Mouse (Mus musculus) 3134 (cell line): Measurements from ENCODE around the gene Stk35.
"Not testable (repeated sequence)": the region's sequence is repeated elsewhere in the genome, so short reads cannot be mapped to it uniquely, and the experiment has no call there.

Experiments
- DNase-seq: peaks from one replicate; pipeline ENCODE4 v3.0.0-alpha.2; 2011; ENCODE audit warnings: low spot score; ENCODE audit not compliant: insufficient read length; ENCODE audit errors: extremely low read depth

The Stk35 gene

DNA sequence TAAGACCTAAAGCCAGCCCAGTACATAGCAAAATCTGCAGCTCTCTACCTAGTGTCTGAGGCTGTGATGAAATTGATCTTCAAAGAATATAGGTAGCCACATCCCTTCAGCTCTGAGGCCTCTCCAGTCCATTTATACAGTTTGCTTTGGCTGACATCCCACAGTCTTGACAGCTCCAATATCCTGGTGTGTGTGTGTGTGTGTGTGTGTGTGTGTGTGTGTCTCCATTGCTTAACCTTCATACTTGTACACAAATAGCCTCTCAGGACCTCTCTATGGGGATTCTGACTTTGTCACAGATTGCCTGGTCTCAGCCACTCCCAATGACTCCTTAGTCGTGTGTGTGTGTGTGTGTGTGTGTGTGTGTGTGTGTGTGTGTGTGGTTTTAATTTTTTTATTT is 33.9 kb downstream of the Stk35 start:
- DNase-seq, result no peak

DNA sequence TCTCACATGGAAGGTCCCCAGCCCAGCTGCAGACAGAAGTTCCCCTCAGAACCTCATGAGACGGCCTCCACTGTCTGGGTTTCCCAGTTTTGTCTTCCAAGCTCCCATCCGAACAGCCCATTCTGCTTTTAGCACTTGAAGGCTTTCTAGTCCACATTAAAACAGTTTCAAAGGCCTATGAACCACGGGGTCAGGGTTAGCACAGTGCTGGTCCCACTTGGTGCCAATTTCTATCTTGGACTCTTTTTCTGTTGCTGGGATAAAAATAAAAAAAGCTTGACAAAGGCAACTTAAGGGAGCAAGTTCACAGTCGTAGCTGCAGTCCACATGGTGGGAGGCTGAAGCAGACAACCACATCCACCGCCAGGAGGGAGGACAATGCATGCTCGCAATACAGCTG is 34.6 kb downstream of the Stk35 start:
- DNase-seq, result no peak

DNA sequence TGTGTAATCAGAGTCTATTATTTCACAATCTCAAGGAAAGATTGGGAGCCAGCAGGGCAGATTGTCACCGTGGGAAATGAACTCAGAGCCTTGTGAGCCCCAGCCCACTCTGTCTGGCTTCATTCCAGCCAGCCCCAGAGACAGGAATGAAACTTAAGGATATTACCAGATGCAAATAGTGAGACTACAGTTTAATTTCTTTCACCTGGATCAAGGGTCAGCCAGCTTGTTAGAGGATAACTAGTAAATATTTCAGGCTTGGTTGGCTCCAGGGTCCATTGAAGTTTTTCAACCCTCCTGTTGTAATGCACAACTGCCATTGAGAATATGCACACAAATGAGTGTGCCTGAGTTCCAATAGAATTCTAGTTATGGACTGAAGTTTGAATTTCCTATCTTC is 36.6 kb downstream of the Stk35 start:
- no peak for DNase-seq

DNA sequence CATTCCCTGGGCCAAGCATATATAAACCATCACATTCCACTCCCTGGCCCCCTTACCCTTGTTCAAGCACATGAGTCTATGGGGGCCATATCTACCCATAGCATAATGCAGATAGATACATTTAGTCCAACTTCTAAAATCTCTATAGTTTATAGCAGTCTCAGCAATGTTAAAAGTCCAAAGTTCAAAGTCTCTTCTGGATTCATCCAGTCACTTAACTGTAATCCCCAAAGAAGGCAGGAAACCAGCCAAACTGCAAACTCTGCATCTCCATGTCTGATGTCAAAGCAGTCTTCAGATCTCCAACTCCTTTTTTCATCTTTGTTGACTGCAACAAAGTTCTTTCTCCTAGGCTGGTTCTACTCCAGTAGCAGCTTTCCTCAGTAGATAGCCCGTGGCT is 38.0 kb downstream of the Stk35 start:
- DNase-seq, result no peak

DNA sequence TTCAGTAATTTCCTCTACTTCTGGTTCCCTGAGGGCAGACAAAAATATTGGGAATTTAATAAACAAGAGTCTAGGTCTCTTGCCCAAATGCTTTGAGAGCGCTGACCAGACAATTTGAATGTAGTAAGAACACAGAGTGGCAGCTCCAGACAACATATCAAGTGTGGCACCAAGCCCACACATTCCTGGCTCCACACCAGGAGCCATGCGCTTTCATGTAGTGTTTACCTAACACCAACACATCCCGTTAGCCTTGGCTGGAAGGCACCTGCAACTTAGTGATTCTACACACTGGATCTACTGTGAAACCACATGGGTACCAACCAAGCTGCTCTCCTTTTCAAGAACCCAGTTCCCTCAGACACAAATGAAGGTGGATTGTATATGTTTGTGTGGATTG is 45.5 kb downstream of the Stk35 start:
- DNase-seq, result no peak

DNA sequence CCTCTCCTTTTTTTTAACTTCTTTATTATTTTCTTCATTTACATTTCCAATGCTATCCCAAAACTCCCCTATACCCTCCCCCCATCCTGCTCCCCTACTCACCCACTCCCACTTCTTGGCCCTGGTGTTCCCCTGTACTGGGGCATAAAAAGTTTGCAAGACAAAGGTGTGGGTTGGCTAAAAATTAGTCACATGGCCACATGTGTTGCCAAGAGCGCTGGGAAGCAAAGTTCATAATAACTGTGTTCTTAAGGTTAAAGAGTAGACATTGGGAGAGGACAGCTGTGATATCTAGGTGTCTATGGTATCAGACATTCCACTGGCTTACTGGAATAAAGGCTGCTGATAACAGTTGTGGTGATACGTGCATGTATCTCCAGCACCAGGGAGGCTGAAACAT is 46.2 kb downstream of the Stk35 start:
- DNase-seq, result no peak

DNA sequence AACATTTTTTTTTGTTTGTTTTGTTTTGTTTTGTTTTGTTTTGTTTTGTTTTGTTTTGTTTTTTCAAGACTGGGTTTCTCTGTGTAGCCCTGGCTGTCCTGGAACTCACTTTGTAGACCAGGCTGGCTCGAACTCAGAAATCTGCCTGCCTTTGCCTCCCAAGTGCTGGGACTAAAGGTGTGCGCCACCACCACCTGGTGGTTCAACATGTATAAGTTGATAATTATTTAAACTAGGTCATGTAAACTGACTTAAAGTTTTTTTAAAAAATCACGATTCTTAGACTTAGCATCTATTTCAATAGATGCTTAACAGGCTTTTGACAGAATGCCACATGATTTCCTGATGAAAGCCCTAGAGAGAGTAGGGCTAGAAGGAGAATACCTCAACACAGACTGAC is 48.8 kb downstream of the Stk35 start:
- DNase-seq, result not testable (repeated sequence)

DNA sequence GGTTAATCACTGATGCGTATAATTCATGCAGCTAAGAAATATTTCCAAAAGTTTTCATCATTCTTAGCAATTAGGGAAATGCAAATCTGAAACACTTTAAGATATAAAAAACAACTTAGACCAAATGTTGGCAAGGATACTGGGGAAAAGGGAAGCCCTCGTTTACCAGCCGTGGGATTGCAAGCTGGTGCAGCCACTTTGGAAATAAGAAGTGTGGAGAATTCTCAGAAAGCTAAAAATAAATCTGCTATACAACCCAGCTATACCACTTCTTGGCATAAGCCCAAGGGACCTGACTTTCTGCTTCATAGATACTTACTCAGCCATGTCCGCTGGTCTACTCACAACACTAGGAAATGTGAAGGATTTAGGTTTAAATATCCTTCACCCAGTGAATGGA is 51.2 kb downstream of the Stk35 start:
- DNase-seq, result no peak

DNA sequence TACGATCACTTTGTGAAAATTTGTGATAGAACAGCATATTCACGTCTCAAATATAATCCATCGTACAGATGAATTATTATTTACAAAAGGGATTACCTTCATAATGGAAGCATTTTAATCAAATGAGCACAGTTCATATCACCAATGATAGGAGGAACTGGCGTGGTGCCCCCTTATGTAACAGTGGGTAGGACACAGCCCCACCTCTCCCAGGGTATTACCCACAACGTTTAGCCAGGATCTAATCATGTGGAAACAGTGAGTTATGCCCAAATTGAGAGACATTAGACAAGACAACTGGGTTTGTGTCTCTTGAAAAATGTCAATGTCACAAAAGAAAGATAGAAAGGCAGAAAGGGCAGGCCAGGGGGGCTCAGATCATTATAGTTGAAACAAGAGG is 62.9 kb downstream of the Stk35 start:
- no peak for DNase-seq

DNA sequence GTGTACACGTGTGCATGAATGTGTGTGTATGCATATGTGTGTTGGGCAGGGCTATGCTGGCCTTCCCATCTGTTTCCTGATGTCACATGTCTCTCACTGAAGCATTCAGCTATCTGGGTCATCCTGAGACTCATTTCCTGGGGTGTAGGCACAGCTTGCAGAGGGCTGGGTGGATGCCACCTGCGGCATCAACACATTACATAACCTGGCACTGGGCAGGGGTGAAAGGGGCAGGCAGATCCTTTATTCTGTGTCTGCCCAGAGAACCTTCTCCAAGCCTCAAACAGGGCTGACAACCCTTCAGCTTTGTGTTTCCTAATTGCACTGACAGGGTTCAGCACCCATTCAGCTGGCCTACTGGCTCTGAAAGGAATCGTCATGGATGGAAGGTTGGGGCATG is 64.6 kb downstream of the Stk35 start:
- DNase-seq, result no peak

DNA sequence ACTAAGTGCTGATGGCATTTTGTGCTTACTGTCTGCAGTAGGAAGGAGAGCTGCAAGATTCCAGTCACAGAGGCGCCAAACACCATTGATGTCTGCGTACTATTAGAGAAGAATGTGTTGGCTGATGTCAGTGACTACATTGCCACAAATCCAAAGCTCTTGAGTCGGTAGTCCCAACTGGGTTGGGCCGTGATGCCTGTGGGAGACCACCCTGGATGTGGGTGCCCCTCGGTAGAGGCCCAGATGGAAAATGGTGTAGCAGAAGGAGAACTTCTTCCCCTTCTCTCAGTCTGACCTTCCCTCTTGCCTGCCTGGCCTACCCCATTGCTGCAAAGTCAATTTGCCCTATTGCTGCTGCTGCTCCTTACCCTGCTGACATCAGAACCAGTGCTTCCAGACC is 68.8 kb downstream of the Stk35 start:
- DNase-seq, result no peak

DNA sequence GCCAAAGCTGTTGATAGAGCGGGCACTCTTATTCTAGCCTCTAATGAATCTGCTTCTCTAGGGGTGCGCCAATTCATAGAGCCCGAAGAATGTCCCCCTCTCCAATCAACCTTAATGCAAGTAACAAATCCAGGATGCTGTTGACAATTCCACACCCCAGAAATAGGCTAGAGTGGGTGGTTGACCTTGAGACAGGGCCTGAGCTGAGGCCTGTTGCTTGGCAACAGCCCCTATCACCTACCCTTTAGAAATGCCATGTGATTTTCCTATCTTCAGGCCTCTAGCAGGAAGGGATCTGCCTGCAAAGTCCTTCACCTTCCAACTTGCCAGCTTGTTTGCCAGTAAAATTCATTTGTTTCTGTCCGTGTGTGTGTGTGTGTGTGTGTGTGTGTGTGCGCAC is 70.9 kb downstream of the Stk35 start:
- no peak for DNase-seq

DNA sequence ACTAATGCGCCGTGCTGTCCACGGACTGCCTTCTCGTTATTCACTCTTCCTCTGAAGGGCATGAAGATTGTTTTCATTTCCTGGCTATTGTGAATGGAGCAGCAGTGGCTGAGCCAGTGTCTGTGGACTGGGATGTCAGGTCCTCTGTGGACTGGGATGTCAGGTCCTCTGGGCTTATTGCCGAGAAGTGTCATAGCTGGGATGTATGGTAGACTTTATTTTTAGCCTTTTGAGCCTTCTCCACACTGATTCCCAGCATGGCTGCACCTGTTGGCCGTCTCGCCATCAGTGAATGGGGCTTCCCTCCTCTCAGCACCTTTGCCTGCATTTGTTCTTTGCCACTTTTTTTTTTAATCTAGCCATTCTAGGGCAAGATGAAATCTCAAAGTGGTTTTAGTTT is 71.8 kb downstream of the Stk35 start:
- no peak for DNase-seq

DNA sequence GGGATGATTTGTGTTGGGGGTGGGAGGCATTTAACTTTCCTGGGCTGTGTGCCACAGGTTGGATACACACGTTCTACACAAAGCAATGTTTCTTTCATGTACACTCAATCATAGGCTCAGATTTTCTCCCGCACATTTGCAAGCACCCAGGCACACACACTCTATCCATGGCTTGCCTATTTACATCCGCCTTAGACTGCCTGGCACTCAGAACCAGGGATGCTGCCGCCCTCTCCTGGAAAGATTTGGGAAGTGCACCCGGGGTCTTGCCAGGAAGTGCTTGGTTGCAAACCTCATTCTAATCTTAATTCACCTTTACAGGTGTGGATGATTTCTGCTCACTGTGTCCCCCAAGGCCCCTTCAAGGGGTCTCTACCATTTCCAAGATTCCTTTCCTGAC is 73.2 kb downstream of the Stk35 start:
- DNase-seq, result peak; percentile 30

DNA sequence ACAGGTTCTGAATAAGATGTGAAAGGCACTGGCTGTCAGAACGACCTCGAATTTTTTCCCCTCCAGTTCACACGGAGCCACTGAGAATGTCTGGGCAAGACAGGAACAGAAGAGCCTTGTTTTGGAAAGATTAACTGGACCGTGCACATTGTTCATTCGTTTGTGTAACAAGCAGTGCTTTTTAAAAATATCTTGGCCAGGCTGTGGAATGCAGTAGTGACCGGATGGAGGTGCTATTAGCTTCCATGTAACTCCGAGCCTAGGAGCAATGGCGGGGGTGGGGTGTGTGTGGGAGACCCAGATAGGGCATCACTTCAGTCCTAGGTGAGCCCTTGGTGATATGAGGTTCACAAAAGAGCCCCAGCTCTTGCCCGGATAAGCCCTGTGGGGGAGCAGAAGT is 73.8 kb downstream of the Stk35 start:
- no peak for DNase-seq

DNA sequence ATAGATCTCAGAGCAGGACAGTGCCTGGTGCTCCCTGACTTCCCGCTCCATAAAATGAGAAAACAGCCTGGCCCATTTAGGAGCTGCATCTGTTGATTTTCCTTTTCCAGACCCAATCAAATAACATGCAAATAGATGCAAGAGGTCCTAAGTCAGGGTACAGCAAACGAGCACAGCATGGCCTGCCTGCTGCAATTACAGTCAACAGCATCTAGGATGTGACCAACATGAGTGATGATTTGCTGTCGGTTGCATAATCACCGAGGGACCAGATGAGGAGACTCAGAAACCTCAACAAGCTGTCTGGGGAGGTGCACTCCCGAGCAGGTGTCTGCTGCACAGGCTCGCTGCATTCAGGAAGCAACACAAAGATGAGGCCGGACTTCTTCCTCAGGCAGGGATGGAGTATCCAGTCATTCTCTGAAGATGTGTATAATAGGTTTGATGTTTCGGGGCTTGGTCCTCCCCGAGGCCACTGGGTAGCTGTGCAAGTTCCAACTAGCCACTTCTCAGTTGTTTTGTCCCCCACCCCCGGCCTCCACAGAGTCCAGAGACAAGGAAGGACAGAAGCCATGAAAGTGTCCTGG is 74.3 kb downstream of the Stk35 start:
- DNase-seq, result no peak

DNA sequence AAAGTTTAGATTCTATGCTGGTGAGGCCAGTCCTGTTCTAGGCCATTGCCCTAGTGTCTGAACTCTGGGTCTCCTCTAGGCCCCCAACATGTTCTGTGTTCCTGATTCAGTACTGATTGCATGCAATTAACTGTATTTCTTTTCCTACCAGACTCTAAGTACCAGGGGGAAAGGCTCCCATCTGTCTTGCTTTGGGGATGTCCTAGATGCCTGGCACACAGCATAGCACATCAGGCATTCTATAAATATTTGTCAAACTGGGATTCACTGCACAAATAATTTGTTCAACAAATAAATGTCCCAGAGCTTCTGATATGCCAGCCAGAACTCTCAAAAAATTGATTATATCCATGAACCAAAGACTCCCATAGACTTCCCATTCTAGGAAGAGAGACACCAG is 76.6 kb downstream of the Stk35 start:
- DNase-seq, result no peak

DNA sequence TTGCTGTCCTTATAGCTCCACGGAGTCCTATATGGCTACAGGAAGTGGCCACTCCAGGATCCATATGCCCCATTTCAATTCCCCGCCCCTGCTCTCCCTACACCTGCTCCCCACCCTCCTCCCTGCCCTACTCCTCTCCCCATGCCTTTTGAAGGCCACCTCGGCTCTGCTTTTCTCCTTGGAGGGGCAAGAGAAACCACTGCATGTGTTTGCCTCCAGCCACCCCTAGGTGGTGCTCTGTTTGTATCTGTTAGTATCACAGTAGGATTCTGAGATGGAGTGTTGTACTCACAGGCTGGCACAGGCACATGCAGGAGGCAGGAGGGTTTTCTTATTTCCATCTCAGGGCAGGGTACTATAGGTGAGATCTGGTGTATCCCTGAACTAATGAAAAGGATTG is 79.5 kb downstream of the Stk35 start:
- no peak for DNase-seq

DNA sequence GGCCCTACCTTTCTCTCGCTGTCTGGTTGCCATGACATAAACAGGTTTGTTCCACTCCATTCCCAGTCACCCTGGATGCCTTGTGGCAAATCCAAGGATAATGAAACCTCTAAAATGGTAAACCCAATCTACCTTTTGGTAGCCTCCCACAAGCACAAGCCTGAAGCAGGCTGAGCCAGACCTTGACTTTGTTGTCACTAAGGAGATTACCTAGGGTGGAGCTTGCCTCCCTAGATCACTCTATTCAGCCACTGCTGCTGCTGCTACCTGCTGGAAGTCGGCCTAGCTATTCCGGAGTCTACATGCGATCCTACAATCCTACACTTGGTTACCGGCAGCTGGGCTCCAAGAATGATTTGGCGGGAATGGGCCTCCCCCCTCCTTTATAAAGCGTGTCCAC is 79.9 kb downstream of the Stk35 start:
- DNase-seq, result no peak

DNA sequence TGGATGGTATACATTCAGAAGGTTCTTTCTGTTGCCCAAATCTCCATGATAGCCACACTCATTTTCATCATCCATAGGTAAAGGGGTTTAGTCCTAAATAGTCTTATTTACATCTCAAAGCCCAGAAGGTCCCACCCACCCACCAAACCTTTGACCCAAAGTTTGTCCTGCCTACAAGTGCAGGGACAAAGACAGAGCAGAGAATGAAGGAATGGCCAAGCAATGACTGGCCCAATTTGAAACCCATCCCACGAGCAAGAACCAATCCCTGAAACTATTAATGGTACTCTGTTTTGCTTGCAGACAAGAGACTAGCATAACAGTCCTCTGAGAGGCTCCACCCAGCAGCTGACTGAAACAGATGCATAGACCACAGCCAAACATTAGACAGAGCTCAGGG is 81.6 kb downstream of the Stk35 start:
- DNase-seq, result no peak
